Mouse (Mus musculus): ENCODE measurements around the gene Hoxa5. TPM values are rescaled to one million over a fixed set of nuclear protein-coding genes. Genes with fewer than 3 reads are reported as not detected.

Hoxa5 gene
- total RNA-seq, 2 experiments from 2014 or later = not detected

- no peak for DNase-seq (ENCODE audit: extremely low spot score in 1 of 2, low spot score in 1 of 2)
Observed at GRCm38 (mm10) chr6:52241001-52241621, 36.7 kb upstream of the Hoxa5 start.

DNA sequence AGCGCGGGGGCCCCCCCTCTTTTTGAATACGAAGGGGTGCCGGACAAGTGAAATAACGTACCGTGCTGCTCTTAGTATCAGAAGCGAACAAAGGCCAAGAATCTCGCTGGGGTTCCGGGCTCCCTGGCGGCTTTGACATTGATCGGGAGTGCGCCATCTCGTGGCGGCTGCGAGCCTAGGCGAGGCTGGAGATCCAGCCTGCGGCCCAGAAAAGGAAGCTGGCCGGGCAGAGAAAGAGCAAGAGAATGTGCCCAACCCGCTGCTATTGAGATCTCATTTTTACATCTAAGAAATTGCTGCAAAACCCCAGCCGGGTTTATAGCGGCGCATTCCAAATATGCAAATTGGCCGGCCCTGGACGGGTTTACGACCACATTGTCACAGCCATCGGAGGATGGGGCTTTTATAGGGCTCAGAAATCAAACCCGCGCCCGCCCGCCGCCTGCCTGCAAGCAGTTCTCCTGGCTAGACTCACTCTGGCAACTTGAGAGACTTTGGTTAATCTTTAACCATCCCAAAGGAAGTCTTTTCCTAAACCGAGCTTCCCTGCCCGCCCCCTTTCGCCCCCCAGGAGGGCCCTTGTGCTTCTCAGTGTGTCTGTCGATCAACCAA lies 36.1 kb upstream of the Hoxa5 start, which contains the start of gene Hoxa10:
TSS of gene Hoxa10 (minus strand) at position 466 of the 612 bp plus-strand sequence.
- peak in 1 of 2 experiments; percentile 50 for DNase-seq (ENCODE audit: extremely low spot score in 1 of 2, low spot score in 1 of 2)

- no peak for DNase-seq (ENCODE audit: extremely low spot score in 1 of 2, low spot score in 1 of 2)
Observed at GRCm38 (mm10) chr6:52239625-52240388, 35.4 kb upstream of the Hoxa5 start.

- no peak for DNase-seq (ENCODE audit: extremely low spot score in 1 of 2, low spot score in 1 of 2)
Observed at GRCm38 (mm10) chr6:52238976-52239375, 34.6 kb upstream of the Hoxa5 start.

DNA sequence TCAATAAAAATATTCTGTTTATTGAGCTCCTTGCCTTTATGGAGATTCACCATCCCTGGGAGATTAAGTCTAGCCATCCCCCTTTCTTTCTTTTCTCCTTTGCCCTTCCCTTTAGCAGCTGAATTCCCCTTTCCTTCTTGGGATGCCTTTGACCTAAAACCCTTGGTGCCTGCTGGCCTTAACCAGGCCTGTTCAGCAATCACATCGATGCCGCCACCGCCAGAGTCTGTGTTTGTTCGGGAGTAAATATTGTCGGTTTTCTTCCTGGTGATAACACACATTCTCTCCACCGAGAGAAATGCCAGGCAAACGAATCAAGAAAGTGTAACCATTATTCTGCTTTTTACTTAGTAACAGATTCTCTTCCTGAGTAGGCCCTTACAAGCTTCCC lies 33.8 kb upstream of the Hoxa5 start:
- DNase-seq (ENCODE audit: extremely low spot score in 1 of 2, low spot score in 1 of 2) = no peak

DNA sequence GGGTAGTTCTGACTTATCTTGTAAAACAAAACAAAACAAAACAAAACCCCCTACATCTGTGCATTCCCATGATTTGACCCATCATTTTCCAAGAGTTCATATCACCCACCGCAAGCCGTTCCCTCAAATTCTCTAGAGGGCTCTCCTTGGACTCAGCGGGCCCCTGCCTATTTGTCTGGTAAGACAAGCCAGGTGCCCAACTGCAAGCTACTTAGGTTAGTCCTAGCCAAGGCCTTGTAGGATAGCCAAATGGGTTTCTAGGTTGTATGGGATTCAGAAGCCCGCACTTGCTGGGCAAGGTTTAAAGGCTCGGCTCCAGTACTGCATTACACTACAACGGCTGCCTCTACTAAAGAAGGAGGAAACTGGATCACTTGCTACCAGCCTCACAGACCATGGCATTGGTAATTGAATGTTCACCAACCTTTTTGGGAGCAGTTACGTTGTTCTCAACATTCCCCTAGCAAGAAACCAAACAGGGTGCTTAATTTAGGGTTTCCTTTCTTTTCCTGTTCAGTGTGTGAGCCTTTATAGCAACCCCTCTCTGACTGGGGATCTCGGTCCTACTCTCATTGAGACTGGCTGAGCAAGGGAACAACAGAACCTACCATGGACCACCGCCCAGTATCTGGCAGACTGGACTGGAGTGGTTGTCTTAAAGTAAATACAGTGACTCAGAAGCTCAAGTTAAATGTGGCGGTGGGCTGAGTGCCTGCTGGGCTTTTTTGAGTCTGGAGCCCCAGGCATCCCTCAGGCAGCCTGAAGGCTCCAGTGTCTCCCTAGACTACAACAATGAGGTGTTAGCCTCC lies 33.2 kb upstream of the Hoxa5 start:
- DNase-seq (ENCODE audit: extremely low spot score in 1 of 2, low spot score in 1 of 2) = no peak

GRCm38 (mm10) chr6:52236806-52237205 lies 32.4 kb upstream of the Hoxa5 start:
- no peak for DNase-seq (ENCODE audit: extremely low spot score in 1 of 2, low spot score in 1 of 2)

DNA sequence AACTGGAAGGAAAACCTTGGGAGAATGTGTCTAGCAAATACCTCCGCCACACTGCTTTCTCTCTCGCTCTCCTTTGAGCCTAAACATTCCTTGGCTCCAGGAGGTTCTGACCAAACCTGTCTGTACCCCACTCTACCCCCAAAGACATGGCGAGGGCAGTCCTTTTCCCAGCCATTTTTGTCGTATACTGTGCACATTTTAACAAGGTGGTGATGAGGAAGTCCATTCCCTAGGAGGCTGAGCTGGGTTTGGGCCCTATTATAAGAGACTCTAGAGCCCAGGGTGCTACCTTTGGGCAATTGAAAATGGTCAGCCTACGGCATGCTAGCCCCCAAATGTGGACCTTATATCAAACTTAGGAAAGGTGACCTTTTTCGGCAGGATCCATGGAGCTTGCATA lies 31.5 kb upstream of the Hoxa5 start:
- DNase-seq (ENCODE audit: extremely low spot score in 1 of 2, low spot score in 1 of 2) = no peak

- no peak for DNase-seq (ENCODE audit: extremely low spot score in 1 of 2, low spot score in 1 of 2)
Observed at GRCm38 (mm10) chr6:52235267-52235666, 30.9 kb upstream of the Hoxa5 start.

GRCm38 (mm10) chr6:52234428-52235140 lies 30.2 kb upstream of the Hoxa5 start:
- no peak for DNase-seq (ENCODE audit: extremely low spot score in 1 of 2, low spot score in 1 of 2)

GRCm38 (mm10) chr6:52233546-52234427 lies 29.4 kb upstream of the Hoxa5 start:
- DNase-seq (ENCODE audit: extremely low spot score in 1 of 2, low spot score in 1 of 2) = no peak

GRCm38 (mm10) chr6:52232984-52233545 lies 28.7 kb upstream of the Hoxa5 start:
- no peak for DNase-seq (ENCODE audit: extremely low spot score in 1 of 2, low spot score in 1 of 2)

DNA sequence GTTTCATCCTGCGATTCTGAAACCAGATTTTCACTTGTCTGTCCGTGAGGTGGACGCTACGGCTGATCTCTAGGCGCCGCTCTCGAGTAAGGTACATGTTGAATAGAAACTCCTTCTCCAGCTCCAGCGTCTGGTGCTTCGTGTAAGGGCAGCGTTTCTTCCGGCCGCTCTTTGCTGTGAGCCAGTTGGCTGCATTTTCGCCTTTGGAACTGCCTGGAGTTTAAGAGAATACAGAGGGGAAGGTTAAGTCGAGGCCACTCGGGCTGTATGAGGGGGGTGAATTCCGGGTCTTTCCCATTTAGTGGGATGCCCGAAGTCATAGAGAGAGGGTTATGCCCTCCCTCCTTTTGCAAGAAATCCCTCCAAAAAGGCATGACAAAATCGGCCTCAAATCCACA lies 28.2 kb upstream of the Hoxa5 start:
- no peak for DNase-seq (ENCODE audit: extremely low spot score in 1 of 2, low spot score in 1 of 2)

DNA sequence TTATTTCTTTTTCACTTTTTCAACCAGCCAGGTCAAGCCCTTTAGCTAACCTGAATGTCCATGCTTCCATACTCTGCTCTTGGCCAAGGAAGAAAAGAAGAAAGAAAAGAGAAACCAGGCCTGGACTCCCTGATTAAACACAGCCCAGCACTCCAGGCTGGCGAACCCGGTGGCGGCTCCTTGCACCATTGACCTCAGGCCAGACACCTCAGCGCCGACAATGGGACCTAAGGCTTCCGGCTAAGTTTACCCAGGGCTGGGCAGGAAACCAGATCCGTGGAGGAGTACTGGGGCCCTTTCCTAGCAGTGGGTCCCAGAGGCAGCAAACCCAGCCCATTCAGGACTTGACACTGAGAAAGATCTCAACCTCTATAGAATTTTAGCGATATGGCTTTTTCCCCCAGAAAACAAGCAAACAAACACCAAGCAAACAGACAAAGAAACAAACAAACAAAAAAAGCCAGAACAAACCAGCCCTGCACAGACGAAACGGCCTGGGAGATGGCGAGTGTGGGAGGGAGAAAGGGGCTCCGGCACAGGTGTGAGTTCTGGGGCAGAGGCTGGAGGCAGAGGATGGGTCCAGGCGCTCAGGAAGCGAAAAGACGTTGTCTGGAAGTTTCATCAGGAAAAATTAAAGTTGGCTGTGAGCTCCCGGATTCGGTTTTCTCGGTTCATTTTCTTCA lies 27.6 kb upstream of the Hoxa5 start:
- DNase-seq (ENCODE audit: extremely low spot score in 1 of 2, low spot score in 1 of 2) = no peak

- no peak for DNase-seq (ENCODE audit: extremely low spot score in 1 of 2, low spot score in 1 of 2)
Observed at GRCm38 (mm10) chr6:52230516-52231165, 26.3 kb upstream of the Hoxa5 start, which contains the start of gene Hoxa9. Hoxa9 (minus strand) TSS chr6:52231089.

DNA sequence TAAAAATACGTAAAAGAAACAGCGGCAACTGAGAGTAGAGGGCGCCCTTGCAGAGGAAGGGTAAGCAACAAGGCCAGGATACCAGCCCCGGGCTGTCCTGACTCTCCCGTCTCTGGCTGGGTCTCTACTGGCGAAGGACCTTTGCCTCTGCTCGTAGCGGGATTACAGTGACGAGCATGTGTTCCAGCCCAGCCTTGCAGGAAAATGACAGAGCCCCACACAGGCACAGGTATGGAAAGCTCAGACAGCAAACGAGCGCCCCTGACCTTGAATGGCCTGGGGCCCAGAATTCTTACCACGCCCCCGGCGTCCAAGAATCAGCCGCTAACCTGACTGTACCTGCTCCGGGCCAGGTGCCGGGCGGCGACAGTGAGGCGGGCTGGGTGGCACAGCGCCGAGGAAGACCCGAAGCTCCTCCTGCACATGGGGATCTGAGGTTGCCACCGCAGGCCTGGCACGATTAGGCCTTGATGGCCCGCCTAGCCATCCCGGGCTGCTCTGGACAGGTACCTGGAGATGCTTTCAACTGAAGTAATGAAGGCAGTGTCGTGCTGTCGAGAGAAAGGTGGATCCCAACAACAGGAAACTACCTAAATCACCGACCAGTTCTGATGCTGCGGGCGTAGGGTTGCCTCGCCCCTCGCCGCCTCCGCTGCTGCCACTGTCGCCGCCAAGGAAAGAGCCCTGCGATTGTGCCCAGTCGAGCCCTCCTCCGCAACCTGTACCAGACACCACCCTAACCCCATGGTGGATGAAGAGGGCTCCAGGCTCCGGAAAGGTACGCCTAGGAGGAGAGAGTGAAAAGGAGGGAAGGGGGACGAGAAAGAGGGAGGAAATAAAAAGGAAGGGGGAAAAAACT lies 25.4 kb upstream of the Hoxa5 start:
- no peak for DNase-seq (ENCODE audit: extremely low spot score in 1 of 2, low spot score in 1 of 2)
